Mouse (Mus musculus): ENCODE results near the gene Isx.

DNA sequence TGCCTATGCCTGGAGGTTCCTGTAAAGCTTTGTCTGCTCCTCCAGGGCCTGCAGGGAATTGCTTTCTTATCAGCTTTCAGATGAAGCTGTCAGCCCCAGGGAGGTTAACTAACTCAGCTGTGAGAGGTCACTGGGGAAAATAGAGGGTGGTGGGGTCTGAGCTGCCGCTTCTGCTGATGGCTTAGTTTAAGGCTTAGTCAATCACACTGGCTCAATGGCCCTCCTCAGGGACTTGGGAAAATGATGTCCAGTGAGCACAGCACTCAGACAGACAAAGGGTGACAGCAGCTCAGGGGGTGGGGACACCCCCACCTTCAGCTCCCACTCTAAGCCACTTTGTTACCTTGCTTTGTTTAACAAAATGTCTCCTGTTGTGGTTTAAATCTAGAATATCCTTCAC is 55.0 kb downstream of the Isx start:
- no peak for TF ChIP-seq UBTF (IDR thresholded peaks at IDR 0.05; ENCODE audit: low read depth, low read length)
- no peak for TF ChIP-seq EP300 (IDR thresholded peaks at IDR 0.05; ENCODE audit: low read length)
- TF ChIP-seq CTCF (conservative IDR thresholded peaks at IDR 0.05 in 1 of 2, IDR thresholded peaks at IDR 0.05 in 1 of 2; ENCODE audit: low read depth in 2 of 2, low read length in 2 of 2) = no peak
- no peak for TF ChIP-seq NRF1 (IDR thresholded peaks at IDR 0.05; ENCODE audit: low read depth, low read length)
- TF ChIP-seq RAD21 (IDR thresholded peaks at IDR 0.05; ENCODE audit: low read depth, low read length) = no peak
- no peak for TF ChIP-seq E2F4 (IDR thresholded peaks at IDR 0.05; ENCODE audit: insufficient replicate concordance, low read depth, low read length)
- no peak for TF ChIP-seq USF2 (conservative IDR thresholded peaks at IDR 0.05; ENCODE audit: low read depth, low read length)

Data from CH12.LX (cell line).